Mouse (Mus musculus) kidney, adult 2 months (tissue): ENCODE data around the gene Cd52.
A peak's percentile ranks its signal among the peaks of the same experiment; 100 is the strongest.

Experiments
- CTCF ChIP-seq: fragments of 200-500 bp; conservative IDR thresholded peaks from 2 replicates; pipeline ENCODE4 v1.5.1; 2011; ENCODE audit warnings: low read depth, mild to moderate bottlenecking, control low read depth, low read length, moderate library complexity, mixed read lengths; ENCODE audit not compliant: insufficient read depth, insufficient read length
- POLR2A ChIP-seq: fragments of 200-500 bp; IDR thresholded peaks from one replicate; pipeline ENCODE4 v1.6.1; 2011; ENCODE audit warnings: low read depth, low read length, control low read depth

DNA sequence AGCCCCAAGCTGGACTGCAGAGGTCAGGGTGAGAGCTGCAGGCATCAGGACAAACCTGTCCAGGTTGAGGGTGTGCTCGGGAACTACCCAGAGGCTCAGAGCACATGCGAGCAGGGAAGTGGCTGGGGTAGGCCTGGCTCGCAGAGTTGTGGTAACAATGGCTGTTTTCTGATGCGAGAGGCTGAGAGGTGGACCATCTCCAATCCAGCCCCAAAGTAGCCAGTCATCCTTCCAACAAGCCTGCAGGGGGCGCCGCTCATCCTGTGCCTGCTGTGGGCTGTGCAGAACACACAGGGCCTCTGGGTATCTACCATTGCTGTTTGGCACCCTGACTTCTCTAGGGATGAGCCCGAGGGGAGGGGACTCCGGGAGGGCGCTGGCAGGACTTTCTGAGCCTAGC lies 24.8 kb upstream of the Cd52 start:
- no peak for TF ChIP-seq POLR2A
- TF ChIP-seq CTCF: peak; percentile 41
